Mouse (Mus musculus): ENCODE results near the gene Cenpn. TPM values are rescaled to one million over a fixed set of nuclear protein-coding genes. Genes with fewer than 3 reads are reported as not detected.

Cenpn gene
- 2.3 TPM for polyA plus RNA-seq (2017; shearing (Covaris generic))

DNA sequence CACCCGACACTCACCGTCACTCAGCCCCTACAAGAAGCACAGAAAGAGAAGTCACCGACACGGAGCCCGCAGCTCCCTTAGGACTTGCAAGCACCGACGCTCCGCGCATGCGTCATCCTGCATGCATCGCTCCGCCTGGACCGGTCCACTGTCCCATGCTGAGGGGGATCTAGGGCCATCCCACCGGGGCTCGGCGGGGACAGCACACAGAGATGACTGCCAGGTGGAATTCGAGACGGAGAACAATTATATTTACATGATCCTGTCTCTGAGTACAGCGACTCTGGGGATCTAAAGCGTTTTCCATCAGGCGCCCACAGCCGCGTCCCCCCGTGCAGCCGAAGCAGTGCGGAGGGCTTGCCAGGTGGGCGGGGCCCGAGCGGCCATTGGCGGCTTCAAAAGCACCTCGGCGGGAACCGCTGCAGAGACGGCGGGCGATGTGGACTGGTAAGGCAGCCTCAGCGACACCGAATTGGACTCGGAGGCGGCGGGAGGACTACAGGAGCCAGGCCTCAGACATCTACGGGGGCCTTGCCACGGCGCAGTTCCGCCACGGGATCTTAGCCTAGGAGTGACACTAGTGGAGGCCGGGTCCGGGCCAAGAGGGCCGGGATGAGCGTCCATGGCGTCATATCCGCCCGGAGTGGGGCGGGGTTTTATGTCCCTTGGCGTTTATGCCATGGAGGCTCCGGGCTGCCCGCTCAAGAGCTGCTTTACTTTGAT is at the start of gene Cenpn, which contains the start of gene Cmc2:
Gene Cenpn (plus strand): TSS at position 394 of the 723 bp plus-strand sequence.
Gene Cmc2 (minus strand): TSS at position 119 of the 723 bp plus-strand sequence.

DNA sequence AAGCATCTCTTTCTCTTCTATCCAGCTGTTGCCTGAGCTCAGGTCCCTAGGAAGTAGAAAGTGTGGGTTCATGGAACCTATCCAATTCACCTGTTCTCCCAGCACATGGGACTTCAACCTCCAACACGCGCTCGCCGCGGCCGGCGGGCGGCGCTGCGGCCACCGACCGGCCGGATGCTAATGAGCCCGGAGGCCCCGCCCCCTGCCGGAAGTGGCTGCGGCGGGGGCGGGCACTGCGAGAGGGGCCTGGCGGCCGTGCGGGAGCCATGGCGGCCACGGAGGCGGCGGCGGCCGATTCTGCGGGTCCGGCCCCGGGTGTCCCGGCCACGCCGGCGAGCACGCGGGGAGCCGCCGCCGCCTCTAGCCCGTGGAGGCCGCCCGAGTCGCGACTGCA is 21.6 kb downstream of the Cenpn start, which contains the start of gene Atmin:
Gene Atmin (plus strand): TSS at position 233 of the 394 bp plus-strand sequence.

GRCm38 (mm10) chr8:116978631-116979256 is 57.2 kb downstream of the Cenpn start, which contains the start of gene 1700030J22Rik:
Gene 1700030J22Rik, minus strand, starts transcription at chr8:116978959.

Other genes starting within 250 kb of the Cenpn start
- gene Cdyl2, start 188.7 kb upstream of the Cenpn start, polyA plus RNA-seq (2017; shearing (Covaris generic)): 19.7 TPM
- gene Cmc2, start 275 bp upstream of the Cenpn start, polyA plus RNA-seq (2017; shearing (Covaris generic)): 22.3 TPM
- 31.6 TPM for gene Atmin, start 21.7 kb downstream of the Cenpn start, polyA plus RNA-seq (2017; shearing (Covaris generic))
- not detected for gene 1700030J22Rik, start 57.2 kb downstream of the Cenpn start, polyA plus RNA-seq (2017; shearing (Covaris generic))
- gene Gcsh, start 71.8 kb downstream of the Cenpn start, polyA plus RNA-seq (2017; shearing (Covaris generic)): 30.1 TPM
- gene Pkd1l2, start 160.7 kb downstream of the Cenpn start, polyA plus RNA-seq (2017; shearing (Covaris generic)): 0.24 TPM
- not detected for gene Bco1, start 174.1 kb downstream of the Cenpn start, polyA plus RNA-seq (2017; shearing (Covaris generic))
- gene Gan, start 236.4 kb downstream of the Cenpn start, polyA plus RNA-seq (2017; shearing (Covaris generic)): 2.3 TPM